Mouse (Mus musculus) megakaryocyte, embryonic 14.5 days (primary cell): ENCODE data around the gene Dgkz.

Experiments used
- FLI1 ChIP-seq: IDR thresholded peaks from 2 replicates; pipeline ENCODE4 v1.6.1; 2012; ENCODE audit warnings: low read length, inconsistent platforms, mixed read lengths
- GATA1 ChIP-seq: IDR thresholded peaks from 3 replicates; pipeline ENCODE4 v1.6.1; 2012; ENCODE audit warnings: mixed read lengths, low read length, inconsistent platforms, borderline replicate concordance

- TF ChIP-seq GATA1 (no peak), FLI1 (no peak)
Measured at GRCm38 (mm10) chr2:91904618-91905307, 70.9 kb downstream of the Dgkz start.
